Mouse (Mus musculus) induced T-regulatory cell, adult 2 months (primary cell): ENCODE results near the gene Mpp2.

Experiments
- DNase-seq: peaks from one replicate; pipeline ENCODE4 v3.0.0-alpha.2; 2012; ENCODE audit warnings: low read depth

The Mpp2 gene

DNA sequence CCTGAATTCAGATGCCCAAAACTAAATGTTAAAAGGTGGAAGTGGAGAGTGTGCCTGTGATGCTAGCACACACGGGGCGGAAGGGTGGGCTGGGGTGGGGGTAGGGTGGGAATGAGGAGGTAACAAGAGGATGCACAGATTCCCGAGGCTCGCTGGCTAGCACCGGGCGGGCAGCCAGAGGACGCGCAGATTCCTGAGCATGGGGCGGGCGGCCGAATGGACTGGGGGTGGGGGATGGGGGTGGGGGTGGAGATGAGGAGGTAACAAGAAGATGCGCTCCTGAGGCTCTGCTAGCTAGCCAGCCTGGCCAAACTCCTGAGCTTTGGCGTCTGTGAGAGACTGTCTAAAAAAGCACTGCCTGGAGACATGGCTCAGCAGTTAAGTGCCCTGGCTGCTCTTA is 17.9 kb downstream of the Mpp2 start:
- DNase-seq: no peak

DNA sequence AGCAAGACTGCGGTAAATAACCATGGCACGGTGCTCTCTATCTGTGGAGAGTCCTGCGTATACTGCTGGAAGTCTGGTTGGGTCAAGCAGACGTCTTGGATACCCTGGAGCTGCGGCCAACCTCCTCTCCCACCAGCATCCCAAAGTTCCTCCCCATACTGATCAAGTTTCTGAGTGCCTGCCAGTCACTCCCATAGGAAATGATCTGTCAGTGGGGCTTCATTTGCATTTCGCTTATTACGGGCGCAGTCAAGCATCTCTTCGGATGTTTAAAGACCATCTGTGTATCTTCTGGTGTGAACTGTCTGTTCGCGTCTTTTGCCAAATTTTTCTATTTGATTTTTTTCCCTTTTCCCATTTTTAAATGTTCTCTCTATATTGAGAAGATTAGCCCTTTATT is 18.7 kb downstream of the Mpp2 start:
- no peak for DNase-seq

DNA sequence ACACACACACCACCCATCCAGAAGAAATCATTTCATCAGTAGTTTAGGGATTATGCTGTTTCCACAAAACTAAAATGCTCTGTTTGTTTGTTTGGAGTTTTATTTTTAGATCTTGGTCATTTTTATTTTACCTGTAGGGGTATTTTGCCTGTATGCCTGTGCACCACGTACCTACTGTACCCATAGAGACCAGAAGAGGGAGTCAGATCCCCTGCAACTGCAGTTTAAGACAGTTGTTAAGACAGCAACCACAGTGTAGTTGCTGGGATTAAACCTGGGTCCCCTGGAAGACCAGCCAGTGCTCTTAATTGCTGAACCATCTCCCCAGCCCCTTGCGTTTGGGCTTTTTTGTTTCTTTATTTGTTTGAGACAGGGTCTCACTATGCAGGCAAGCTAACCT is 19.3 kb downstream of the Mpp2 start:
- DNase-seq: peak; percentile 61

- DNase-seq: no peak
Measured at GRCm38 (mm10) chr11:102063076-102063475, 25.2 kb downstream of the Mpp2 start.

DNA sequence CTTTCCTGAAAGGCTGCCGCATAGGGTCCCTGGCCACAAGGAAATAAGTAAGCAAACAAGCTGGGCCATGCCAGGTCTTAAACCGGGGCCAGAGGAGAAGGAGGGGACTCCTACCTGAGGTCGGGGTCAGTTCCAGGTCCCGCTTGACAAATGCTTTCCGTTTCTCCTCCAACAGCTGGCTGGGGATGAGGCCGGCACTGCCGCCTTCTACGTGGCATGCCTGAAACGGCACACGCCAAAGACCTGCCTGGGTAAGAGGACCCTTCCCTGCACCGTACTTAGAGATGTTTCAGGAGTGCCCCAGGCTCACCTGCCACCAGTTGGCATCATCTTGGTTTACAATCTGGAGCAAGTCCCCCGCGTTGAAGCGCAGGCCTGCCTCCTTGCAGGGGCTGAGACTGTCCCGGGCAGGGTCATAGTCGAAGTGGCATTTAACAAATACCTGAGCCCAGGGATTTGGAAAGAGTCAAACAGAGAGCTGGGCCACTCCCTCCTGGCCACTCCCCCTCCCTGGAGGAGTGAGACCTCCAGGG is 26.3 kb downstream of the Mpp2 start:
- no peak for DNase-seq

GRCm38 (mm10) chr11:102061236-102061940 is 26.9 kb downstream of the Mpp2 start:
- peak; percentile 86 for DNase-seq

DNA sequence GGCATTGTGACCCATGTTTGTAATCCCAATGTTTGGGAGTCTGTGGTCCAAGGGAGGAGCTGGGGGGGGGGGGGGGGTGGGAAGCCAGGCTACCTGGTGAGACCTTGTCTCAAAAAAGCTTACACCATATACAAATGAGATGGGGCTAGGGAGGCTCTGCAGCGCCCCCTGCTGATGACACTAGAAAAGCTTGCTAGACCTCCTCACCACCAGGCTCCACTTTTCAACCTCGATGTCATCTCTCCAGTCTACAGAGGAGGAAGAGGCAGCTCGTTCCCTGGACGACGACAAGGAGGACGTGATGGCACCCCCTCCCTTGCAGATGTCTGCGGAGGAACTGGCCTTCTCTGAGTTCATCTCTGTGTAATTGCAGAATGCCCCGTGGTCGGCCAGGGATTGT is 34.5 kb downstream of the Mpp2 start:
- DNase-seq: peak; percentile 68

- no peak for DNase-seq
Measured at GRCm38 (mm10) chr11:102053183-102053582, 35.1 kb downstream of the Mpp2 start.

- DNase-seq: no peak
Measured at GRCm38 (mm10) chr11:102052697-102053096, 35.6 kb downstream of the Mpp2 start.

DNA sequence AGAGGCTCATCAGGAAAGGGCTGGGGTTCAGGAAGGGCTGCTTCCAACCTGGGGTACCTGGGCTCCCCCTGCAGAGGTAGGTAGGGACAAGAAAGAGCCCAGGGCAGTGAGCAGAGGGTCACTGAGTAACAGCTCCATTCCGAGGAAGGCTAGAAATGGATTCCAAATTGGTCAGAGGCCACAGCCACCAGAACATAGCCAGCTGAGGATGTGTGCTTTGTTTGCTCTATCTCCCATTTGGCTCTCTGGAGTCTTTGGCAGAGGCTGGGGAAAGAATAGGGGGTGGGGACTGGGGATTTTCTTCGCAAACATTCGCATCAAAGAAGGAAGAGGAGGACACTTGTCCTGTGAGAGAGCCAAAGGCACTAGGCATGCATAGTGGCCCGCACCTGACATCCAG is 36.4 kb downstream of the Mpp2 start:
- DNase-seq: no peak

DNA sequence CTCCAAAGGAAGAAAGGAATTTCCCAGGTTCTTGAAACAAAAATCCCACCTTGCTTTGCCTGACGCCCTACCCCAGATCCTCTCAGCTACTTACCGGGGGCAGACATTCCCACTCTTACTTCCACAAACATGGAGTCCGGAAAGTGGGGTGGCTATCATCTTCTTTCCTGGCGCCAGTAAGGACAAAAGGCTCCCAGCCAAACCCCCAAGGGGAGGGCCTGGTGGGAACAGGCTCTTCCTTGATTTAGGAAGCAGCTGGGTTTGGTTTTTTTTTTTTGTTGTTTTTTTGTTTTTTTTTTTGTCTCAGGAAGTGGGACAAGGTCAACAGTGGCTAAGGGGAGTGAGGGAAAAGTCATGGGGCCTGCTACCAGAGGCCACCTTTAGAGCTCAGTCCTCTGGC is 36.8 kb downstream of the Mpp2 start:
- no peak for DNase-seq

DNA sequence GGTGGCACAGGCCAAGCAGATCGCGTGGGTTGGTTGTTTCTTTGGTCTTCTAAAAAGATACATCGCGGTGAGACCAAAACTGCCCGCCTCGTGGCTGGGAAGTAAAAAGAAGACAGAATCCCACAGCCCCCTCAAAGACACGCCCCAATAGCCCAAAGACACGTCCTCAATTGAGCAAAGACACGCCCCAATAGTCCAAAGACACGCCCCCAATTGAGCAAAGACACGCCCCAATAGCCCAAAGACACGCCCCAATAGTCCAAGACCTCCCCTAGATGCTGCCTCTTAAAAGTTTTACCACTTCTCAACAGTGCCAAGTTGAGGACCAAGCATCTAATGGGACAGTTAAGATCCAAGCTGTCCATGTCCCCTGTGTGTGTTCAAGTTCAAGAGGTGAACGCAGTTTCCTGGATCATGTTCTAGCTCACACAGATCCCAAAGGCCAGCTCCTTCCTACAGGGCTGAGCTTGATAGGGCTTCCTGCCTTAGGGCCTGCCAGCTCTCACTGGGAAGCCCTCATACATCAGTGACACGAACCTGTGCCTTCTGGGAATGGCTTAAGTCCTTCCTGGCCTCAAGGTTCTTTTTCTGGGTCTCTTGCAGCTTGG is 38.3 kb downstream of the Mpp2 start:
- no peak for DNase-seq

- DNase-seq: no peak
Measured at GRCm38 (mm10) chr11:102046607-102047006, 41.7 kb downstream of the Mpp2 start.

- DNase-seq: no peak
Measured at GRCm38 (mm10) chr11:102044691-102045212, 43.6 kb downstream of the Mpp2 start.

DNA sequence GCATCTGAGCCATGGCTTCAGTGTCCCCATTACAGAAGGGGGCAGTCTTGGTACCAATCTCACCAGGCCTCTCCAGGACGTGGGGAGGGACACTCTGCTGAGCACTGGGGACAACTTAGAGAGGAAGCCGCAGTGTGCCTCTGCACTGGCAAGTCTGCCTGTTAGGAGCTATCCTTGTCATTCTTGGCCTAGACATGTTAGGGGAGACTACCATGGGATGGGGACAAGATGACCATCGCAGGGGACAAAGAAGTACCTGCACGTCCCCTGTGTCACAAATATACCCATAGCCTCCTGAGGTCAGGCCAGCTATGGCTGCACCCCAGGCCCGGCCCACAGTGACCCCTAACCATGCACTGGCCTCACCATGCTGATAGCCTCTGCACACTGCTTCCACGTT is 44.9 kb downstream of the Mpp2 start:
- DNase-seq: no peak

DNA sequence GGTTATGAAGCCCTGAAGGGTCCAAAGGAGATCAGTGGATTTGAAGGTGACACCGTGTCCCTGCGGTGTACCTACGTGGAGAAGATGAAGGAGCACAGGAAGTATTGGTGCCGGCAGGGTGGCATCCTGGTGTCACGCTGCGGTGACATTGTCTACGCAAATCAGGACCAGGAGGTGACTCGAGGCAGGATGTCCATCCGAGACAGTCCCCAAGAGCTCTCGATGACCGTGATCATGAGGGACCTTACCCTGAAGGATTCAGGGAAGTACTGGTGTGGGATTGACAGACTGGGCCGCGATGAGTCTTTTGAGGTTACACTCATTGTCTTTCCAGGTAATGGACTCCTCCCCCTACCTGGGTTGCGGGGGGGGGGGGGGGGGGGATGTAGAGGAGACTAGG is 45.3 kb downstream of the Mpp2 start:
- no peak for DNase-seq

- no peak for DNase-seq
Measured at GRCm38 (mm10) chr11:102041350-102041949, 46.9 kb downstream of the Mpp2 start, which contains the start of gene Cd300lg. TSS of gene Cd300lg (plus strand) at chr11:102041509.

DNA sequence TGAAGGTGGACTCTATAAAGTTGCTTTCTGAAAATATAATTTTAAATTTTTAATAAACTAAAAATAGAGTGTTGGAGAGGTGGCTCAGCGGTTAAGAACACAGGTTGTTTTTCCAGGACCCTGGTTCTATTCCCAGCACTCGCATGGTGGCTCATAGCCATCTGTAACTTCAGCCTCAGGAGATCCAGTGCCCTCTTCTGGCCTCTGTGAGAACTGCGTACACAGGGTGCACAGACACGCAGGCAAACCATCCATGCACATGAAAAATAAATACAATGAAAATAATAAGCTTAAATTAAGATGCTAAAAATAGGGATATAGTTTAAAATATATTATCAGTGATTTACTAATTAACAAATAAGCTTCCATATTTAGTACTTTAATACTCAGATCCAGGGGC is 47.7 kb downstream of the Mpp2 start:
- DNase-seq: peak; percentile 40

- peak; percentile 77 for DNase-seq
Measured at GRCm38 (mm10) chr11:102040138-102040524, 48.2 kb downstream of the Mpp2 start.

- DNase-seq: no peak
Measured at GRCm38 (mm10) chr11:102039487-102040137, 48.7 kb downstream of the Mpp2 start.

DNA sequence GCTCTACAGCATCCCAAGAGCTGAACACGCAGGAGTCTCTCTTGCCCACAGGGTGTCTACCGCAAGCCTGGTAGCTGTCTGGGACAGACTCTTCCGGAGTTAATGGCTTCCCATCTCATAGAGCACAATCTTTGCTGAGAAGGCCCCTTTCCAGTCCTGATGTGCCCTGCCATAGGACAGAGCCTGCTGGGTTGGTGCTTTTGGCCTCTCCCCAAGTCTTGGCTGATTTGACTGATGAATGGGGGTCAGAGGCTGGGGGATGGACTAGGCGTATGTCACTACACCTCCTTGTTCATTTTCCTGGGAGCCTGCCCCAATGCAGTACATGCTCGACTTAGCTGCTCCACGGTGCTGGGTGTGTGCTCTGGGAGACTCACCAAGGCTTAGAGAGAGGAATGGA is 50.5 kb downstream of the Mpp2 start:
- DNase-seq: no peak

- DNase-seq: no peak
Measured at GRCm38 (mm10) chr11:102036336-102036735, 52.0 kb downstream of the Mpp2 start.
